Mouse (Mus musculus): ENCODE data around the gene Galns.

Gene Galns

GRCm38 (mm10) chr8:122611295-122612133 lies at the start of gene Galns, which contains the start of gene Trappc2l:
Gene Galns, minus strand, starts transcription at chr8:122611463.
Gene Trappc2l, plus strand, starts transcription at chr8:122611640.
- peak; percentile 99 for DNase-seq (ENCODE audit: low spot score)

DNA sequence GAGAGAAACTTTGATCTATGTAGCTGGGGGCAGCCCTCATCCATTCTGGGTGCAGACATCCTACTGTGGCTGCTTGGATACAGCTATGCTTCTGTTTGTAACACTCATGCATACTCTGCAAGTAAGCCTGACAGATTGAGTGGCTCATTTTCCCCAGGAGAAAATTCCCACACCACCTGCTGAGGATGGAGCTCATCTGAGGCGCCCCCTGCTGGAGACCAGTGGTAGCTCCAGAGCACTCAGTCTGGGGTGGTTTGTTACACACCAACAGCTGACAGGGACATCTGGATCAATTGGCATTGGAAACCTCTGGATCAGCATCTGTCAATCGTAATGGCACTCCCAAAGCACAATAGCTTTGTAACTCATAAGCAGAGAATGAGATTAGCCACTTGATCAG lies 48.8 kb upstream of the Galns start:
- DNase-seq (ENCODE audit: low spot score) = no peak

GRCm38 (mm10) chr8:122658807-122659160 lies 47.5 kb upstream of the Galns start:
- DNase-seq (ENCODE audit: low spot score) = peak; percentile 45

DNA sequence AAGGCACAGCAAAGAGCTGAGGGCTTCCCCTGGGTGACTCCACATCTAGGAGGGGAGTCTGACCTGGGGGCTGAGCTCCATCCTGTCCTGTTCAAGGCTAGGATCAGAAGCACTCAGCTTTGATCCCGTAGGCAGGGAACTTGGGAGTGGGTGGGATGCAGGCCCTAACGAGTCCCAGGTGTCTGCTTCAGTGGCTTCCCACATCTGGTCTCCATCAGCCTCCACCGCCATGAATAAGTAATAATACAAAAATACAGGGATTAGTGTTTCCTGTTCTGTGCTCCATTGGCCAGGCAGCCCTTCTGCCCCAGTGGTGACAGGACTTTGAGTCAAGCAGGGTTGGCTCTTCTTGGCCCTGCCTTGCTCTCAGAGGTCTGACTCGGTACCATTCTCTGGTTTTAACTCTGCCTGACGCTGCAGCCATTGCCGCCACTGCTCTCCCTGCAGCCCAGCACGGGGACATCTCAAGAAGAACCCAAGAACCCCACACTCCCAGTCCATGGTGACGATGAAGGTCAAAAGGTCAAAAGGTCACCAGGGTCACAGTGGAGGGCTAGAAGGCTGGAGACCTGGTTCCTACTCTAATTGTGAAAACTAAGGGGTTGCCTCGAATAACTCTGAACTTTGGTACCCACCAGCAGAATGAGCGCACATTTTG lies 47.0 kb upstream of the Galns start:
- DNase-seq (ENCODE audit: low spot score) = peak; percentile 83

DNA sequence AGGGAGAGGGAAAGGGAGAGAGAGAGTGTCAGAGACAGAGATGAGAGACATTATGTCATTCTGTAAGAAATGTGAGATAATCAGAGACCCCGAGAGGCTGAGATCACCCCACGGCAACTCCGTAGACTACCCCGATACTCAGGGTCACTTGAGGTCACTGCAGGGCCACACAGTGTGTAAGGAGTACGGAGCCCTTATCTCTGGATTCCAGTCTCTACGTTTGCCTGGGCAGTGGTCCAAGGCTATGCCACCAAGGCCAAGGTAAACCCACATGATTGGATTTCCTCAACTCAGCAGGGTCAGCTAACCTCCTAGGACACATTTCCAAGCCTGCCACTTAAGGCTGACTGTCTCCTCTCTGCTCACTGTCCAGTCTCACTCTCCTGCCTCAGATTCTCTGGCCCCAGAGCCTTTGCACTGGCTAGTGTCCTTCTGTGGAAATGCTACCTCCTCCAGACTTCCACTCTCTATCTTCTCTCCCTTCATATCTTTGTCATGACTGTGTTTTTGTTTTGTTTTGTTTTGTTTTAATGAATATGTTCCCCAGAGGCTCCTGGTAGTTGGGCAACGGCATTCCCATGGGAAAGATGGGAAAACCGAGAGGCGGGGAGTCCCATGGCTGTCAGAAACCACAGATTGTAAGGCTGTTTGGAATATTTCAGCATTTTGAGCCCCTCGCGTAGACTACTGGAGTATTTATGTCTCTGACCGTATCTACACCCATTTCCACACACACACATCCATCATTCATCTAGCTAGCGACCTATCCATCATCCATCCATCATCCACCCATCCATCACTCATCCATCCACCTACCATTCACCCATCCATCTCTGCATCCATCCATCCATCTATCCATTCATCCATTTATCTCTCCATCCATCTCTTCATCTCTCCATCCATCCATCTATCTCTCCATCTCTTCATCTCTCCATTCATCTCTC lies 45.1 kb upstream of the Galns start:
- DNase-seq (ENCODE audit: low spot score) = no peak

- DNase-seq (ENCODE audit: low spot score) = peak; percentile 34
Measured at GRCm38 (mm10) chr8:122654768-122655167, 43.5 kb upstream of the Galns start.

DNA sequence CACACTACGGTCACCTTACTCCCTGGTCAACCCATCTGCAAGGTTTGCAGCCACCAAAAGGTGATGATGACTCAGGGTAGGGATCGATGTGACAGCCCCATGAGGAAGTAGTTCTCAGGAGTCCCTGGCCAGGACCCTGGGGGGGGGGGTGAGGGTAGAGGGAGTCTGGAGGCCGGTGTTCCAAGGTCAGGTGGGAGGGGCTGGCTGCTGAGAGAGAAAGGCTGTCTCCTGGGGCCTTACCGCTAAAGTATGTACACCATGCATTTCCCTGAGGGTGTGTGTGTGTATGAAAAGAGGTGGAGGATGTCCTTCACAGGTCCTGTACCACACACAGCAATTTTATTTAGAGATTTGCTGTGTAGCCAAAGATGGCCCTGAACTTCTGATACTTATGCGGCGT lies 41.4 kb upstream of the Galns start:
- DNase-seq (ENCODE audit: low spot score) = no peak

- no peak for DNase-seq (ENCODE audit: low spot score)
Measured at GRCm38 (mm10) chr8:122651326-122651921, 40.2 kb upstream of the Galns start.

DNA sequence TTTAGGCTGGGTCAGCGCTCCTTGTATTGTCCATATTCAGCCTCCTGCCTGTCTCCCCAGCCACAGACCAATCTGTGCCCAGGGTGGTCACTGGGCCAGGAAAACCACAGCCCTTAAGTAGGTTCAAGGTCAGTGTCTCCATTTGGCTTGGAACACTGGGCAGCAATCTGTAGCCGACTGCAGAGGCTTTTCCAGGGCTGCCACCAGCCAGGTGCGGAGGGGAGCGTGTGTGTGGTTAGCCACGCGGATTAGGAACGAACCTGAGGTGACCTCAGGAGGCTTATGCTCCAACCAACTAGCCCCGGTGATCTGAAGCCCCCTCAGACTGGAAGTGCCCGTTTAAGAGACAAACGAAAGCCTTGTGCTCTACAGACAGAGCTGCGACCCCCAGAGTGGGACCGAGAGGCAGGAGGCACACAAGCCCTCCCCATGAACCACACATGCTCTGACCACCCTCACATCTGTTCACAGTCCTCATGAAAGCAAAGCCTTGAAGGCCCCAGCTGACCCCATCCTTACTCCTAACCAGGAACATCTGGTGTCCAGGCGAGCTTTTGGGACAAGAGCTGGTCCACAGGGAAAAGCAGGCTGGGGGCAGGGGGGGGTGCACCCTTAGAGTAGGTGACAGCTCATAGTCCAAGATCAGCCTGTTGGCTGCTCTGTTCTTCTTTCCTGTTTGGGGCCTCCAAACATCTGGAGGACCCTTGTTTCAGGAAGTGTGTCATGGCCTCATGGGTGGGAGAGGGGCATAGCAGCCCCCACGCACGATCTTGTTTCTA lies 37.1 kb upstream of the Galns start:
- peak; percentile 57 for DNase-seq (ENCODE audit: low spot score)

DNA sequence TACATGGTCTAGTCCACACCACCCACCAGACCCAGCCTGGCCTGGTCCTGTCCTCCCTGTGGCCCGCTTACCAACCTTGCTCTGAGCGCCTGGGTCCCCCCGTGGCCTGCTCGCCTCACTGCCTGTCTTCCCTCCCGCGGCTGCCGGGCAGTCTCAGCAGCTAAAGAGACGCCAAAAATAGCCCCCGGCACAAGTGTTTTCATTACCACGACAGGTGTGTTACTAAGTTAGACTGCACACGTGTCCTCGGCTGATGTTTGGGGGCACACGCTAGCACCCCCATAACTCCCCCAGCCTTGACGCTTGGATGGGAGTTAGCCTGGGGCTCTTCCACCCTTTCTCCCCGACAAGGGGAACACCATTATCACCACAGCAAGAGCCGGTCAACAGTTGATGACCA lies 35.1 kb upstream of the Galns start:
- DNase-seq (ENCODE audit: low spot score) = no peak

- DNase-seq (ENCODE audit: low spot score) = no peak
Measured at GRCm38 (mm10) chr8:122644175-122644954, 33.1 kb upstream of the Galns start.

- no peak for DNase-seq (ENCODE audit: low spot score)
Measured at GRCm38 (mm10) chr8:122642071-122642470, 30.8 kb upstream of the Galns start.

- DNase-seq (ENCODE audit: low spot score) = no peak
Measured at GRCm38 (mm10) chr8:122641406-122641805, 30.1 kb upstream of the Galns start.

DNA sequence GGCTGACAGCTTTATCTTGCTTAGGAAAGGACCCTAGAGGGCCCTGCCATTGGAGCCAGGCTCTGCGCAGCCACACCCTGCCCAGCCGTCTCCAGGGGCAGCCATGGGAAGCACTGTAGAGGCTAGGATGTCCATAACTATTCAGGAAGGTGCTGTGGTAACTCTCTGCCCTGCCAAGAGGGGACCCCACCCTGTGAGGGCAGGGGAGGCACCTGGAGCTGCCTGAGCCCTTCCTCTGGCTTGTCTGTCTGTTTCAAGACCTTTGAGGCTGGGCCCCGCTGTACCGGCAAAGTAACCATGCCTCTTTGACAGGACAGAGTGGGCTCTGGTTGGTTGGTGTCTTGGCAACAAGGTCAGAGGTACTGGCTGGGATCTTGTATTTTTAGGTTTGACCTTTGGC lies 29.6 kb upstream of the Galns start:
- DNase-seq (ENCODE audit: low spot score) = no peak

DNA sequence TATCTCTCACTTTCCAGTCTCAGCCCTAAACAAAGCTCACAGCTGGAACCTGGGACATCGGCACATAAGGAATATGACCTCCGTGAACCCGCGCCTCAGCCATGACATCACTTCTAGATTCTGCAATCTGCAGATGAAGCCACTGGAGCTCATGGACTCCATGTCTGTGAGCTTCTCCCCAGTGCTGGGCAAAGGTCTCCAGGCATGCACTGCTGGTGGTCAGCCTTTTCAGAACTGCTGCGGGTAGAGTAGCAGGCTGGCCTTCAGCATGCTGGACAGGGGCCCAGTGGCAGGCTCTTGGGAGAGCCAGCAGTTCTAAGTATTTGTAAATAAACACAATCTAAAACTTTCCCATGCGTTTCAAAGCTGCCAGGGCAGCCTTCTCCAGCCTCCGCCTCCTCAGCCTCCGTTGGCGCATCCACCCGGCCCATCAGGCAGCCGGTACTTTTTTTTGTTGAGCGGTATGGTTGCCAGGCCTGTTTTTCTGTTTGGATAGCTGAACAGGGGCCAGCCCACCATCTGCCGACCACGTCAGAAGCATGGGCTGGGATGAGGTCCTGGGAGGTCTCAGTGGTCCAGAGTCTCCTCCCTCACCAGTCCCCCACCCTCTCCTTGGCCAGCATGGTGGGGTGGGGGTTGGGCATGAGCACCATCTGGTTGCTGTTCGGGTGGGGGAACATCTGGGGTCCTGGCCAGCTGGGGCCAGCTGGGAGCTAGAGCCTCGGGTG lies 28.4 kb upstream of the Galns start:
- DNase-seq (ENCODE audit: low spot score) = peak; percentile 74

GRCm38 (mm10) chr8:122638601-122639000 lies 27.3 kb upstream of the Galns start:
- no peak for DNase-seq (ENCODE audit: low spot score)

DNA sequence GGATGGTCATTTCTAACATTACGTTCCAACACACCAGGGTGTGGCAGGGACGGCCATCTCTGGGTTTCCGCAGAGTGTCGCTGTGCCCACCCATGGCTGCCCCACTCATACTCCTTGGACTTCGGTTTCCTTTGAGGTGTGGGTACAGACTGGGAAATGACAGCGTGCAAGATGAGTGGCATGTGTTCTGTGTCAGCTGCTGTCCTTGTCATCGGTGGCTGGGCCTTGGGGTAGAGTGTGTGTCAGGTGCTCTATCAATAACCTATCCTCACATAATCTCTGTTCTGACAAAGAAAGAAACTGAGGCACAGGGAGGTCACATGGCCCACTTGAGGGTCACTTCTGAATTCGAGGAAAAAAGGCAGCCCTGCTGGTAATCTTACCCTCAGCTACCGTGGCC lies 26.0 kb upstream of the Galns start:
- no peak for DNase-seq (ENCODE audit: low spot score)

GRCm38 (mm10) chr8:122636803-122637175 lies 25.5 kb upstream of the Galns start:
- no peak for DNase-seq (ENCODE audit: low spot score)

GRCm38 (mm10) chr8:122635878-122636802 lies 24.9 kb upstream of the Galns start:
- DNase-seq (ENCODE audit: low spot score) = peak; percentile 22
